Mouse (Mus musculus) stomach, postnatal 0 days (tissue): ENCODE measurements around the gene Srp54c.
"Not testable (repeated sequence)": the region's sequence is repeated elsewhere in the genome, so short reads cannot be mapped to it uniquely, and the experiment has no call there.

Source experiments
- CTCF ChIP-seq: IDR thresholded peaks from 2 replicates; pipeline ENCODE4 v1.5.1; 2016; ENCODE audit warnings: antibody characterized with exemption, low read depth, mild to moderate bottlenecking, moderate library complexity
- EP300 ChIP-seq: optimal IDR thresholded peaks from 2 replicates; pipeline ENCODE3; 2016; ENCODE audit warnings: antibody characterized with exemption

GRCm38 (mm10) chr12:55212944-55213343 is 17.0 kb upstream of the Srp54c start:
- not testable (repeated sequence) for TF ChIP-seq EP300, CTCF
